Mouse (Mus musculus): ENCODE measurements around the gene Gcnt7. TPM values are rescaled to one million over a fixed set of nuclear protein-coding genes. Genes with fewer than 3 reads are reported as not detected.

Gcnt7 gene
- 0.20 and 0.86 TPM in 2 replicates for polyA plus RNA-seq (2015; fragmentation: Nextera tagmentation; extraction: Ambion mirVana)

GRCm38 (mm10) chr2:172458496-172458895 lies at the start of gene Gcnt7:
Gene Gcnt7, minus strand, starts transcription at chr2:172458596.

GRCm38 (mm10) chr2:172472318-172472717 lies 13.9 kb upstream of the Gcnt7 start, which contains the start of gene Fam209:
Gene Fam209, plus strand, starts transcription at chr2:172472520.

GRCm38 (mm10) chr2:172439843-172440639 lies 18.4 kb downstream of the Gcnt7 start, which contains the start of gene Rtf2:
Gene Rtf2, plus strand, starts transcription at chr2:172440556.

Other genes starting within 250 kb of the Gcnt7 start
- gene Mc3r, start 210.1 kb downstream of the Gcnt7 start, polyA plus RNA-seq (2015; fragmentation: Nextera tagmentation; extraction: Ambion mirVana): not detected in 2 replicates
- gene Fam210b, start 113.0 kb downstream of the Gcnt7 start, polyA plus RNA-seq (2015; fragmentation: Nextera tagmentation; extraction: Ambion mirVana): 17.3 and 28.5 TPM in 2 replicates
- 20.1 and 20.6 TPM in 2 replicates for gene Aurka, start 88.1 kb downstream of the Gcnt7 start, polyA plus RNA-seq (2015; fragmentation: Nextera tagmentation; extraction: Ambion mirVana)
- 21.7 and 24.6 TPM in 2 replicates for gene Cstf1, start 87.9 kb downstream of the Gcnt7 start, polyA plus RNA-seq (2015; fragmentation: Nextera tagmentation; extraction: Ambion mirVana)
- 0.13 and 0.23 TPM in 2 replicates for gene Cass4, start 64.8 kb downstream of the Gcnt7 start, polyA plus RNA-seq (2015; fragmentation: Nextera tagmentation; extraction: Ambion mirVana)
- 63.1 and 83.8 TPM in 2 replicates for gene Rtf2, start 18.0 kb downstream of the Gcnt7 start, polyA plus RNA-seq (2015; fragmentation: Nextera tagmentation; extraction: Ambion mirVana)
- 0.26 TPM in 1 of 2 replicates, not detected in the other for gene Fam209, start 13.9 kb upstream of the Gcnt7 start, polyA plus RNA-seq (2015; fragmentation: Nextera tagmentation; extraction: Ambion mirVana)
- 0.08 and 0.10 TPM in 2 replicates for gene Tfap2c, start 91.0 kb upstream of the Gcnt7 start, polyA plus RNA-seq (2015; fragmentation: Nextera tagmentation; extraction: Ambion mirVana)

Data from adrenal gland, postnatal 0 days (tissue).